Mouse (Mus musculus): ENCODE results near the gene 6030452D12Rik. TPM values are rescaled to one million over a fixed set of nuclear protein-coding genes. Genes with fewer than 3 reads are reported as not detected.

Gene 6030452D12Rik
- total and polyA plus RNA-seq, 2 experiments from 2014 or later: not detected

GRCm38 (mm10) chr8:106543043-106543442, 42.7 kb downstream of the 6030452D12Rik start:
- H3K9ac ChIP-seq (replicated peaks; ENCODE audit: low read length): no peak overlapping the region
- ATAC-seq (no peak), DNase-seq (ENCODE audit: low spot score) (no peak)
- H3K4me3 ChIP-seq (ENCODE audit: low read length): no peak overlapping the region
- 62% methylated on average over 8 of the region's 8 CpGs for WGBS
- no peaks in the 10 kb centered on the region for H3K4me1 ChIP-seq (ENCODE audit: insufficient read depth, low read length)
- H3K4me2 ChIP-seq (ENCODE audit: low read depth, low read length): no peak overlapping the region
- no peaks in the 10 kb centered on the region for H3K9me3 ChIP-seq (ENCODE audit: low read length)
- no peaks in the 10 kb centered on the region for H3K27me3 ChIP-seq (ENCODE audit: insufficient read depth, low read length)
- TF ChIP-seq CTCF (IDR thresholded peaks at IDR 0.05; ENCODE audit: low read depth): no peak
- H3K27ac ChIP-seq: no peak overlapping the region
- no peaks in the 10 kb centered on the region for H3K36me3 ChIP-seq (ENCODE audit: insufficient read depth, low read length)

DNA sequence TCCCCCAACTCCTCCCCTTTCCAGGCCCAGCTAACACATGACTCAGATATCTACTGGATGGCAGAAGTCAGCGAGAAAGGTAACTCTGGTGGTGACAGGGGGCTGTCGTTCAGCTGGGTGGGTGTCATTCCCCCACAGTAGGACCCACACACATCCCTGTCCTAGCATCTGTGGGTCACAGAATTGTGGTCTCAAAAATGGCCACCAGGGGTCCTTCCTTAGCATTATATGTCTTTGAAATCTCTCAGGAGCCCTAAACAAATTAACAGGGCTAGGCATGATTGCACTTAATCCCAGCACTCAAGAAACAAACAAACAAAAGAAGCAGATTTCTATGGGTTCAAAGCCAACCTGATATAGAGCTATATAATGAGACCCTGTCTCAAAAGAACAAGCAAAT, 44.8 kb downstream of the 6030452D12Rik start:
- no peaks in the 10 kb centered on the region for H3K27me3 ChIP-seq (ENCODE audit: insufficient read depth, low read length)
- ATAC-seq: no peak
- TF ChIP-seq CTCF (IDR thresholded peaks at IDR 0.05; ENCODE audit: low read depth): no peak
- H3K9ac ChIP-seq (replicated peaks; ENCODE audit: low read length): no peak overlapping the region
- no peak overlapping the region for H3K27ac ChIP-seq
- no peaks in the 10 kb centered on the region for H3K9me3 ChIP-seq (ENCODE audit: low read length)
- H3K4me3 ChIP-seq (ENCODE audit: low read length): no peak overlapping the region
- no peak for DNase-seq (ENCODE audit: low spot score)
- 82% methylated on average over 2 of the region's 2 CpGs for WGBS
- no peaks in the 10 kb centered on the region for H3K4me1 ChIP-seq (ENCODE audit: insufficient read depth, low read length)
- H3K4me2 ChIP-seq (ENCODE audit: low read depth, low read length): no peak overlapping the region
- H3K36me3 ChIP-seq (ENCODE audit: insufficient read depth, low read length): no peaks in the 10 kb centered on the region

- Histone ChIP-seq H3K4me1 (ENCODE audit: insufficient read depth, low read length) (no peaks in the 10 kb centered on the region), H3K36me3 (ENCODE audit: insufficient read depth, low read length) (no peaks in the 10 kb centered on the region), H3K9ac (replicated peaks; ENCODE audit: low read length) (no peak overlapping the region), H3K27ac (no peak overlapping the region), H3K9me3 (ENCODE audit: low read length) (no peaks in the 10 kb centered on the region), H3K4me2 (ENCODE audit: low read depth, low read length) (no peak overlapping the region), H3K27me3 (ENCODE audit: insufficient read depth, low read length) (no peaks in the 10 kb centered on the region), H3K4me3 (ENCODE audit: low read length) (no peak overlapping the region)
- TF ChIP-seq CTCF (IDR thresholded peaks at IDR 0.05; ENCODE audit: low read depth): no peak
- ATAC-seq: no peak
- WGBS: 87% methylated on average over 7 of the region's 7 CpGs
- no peak for DNase-seq (ENCODE audit: low spot score)
Observed at GRCm38 (mm10) chr8:106546746-106547145, 46.4 kb downstream of the 6030452D12Rik start.

- H3K4me1 ChIP-seq (ENCODE audit: insufficient read depth, low read length): no peaks in the 10 kb centered on the region
- TF ChIP-seq CTCF (IDR thresholded peaks at IDR 0.05; ENCODE audit: low read depth): no peak
- H3K36me3 ChIP-seq (ENCODE audit: insufficient read depth, low read length): no peaks in the 10 kb centered on the region
- WGBS: 87% methylated on average over 10 of the region's 10 CpGs
- H3K4me2 ChIP-seq (ENCODE audit: low read depth, low read length): no peak overlapping the region
- no peak overlapping the region for H3K4me3 ChIP-seq (ENCODE audit: low read length)
- DNase-seq (ENCODE audit: low spot score) (no peak), ATAC-seq (no peak)
- H3K9me3 ChIP-seq (ENCODE audit: low read length): no peaks in the 10 kb centered on the region
- no peaks in the 10 kb centered on the region for H3K27me3 ChIP-seq (ENCODE audit: insufficient read depth, low read length)
- H3K9ac ChIP-seq (replicated peaks; ENCODE audit: low read length): no peak overlapping the region
- no peak overlapping the region for H3K27ac ChIP-seq
Observed at GRCm38 (mm10) chr8:106548366-106548936, 48.1 kb downstream of the 6030452D12Rik start.

GRCm38 (mm10) chr8:106550906-106551305, 50.6 kb downstream of the 6030452D12Rik start:
- WGBS: 96% methylated on average over 1 of the region's 1 CpGs
- TF ChIP-seq CTCF (IDR thresholded peaks at IDR 0.05; ENCODE audit: low read depth): no peak
- Histone ChIP-seq H3K36me3 (ENCODE audit: insufficient read depth, low read length) (no peaks in the 10 kb centered on the region), H3K4me1 (ENCODE audit: insufficient read depth, low read length) (no peaks in the 10 kb centered on the region), H3K4me2 (ENCODE audit: low read depth, low read length) (no peak overlapping the region), H3K27me3 (ENCODE audit: insufficient read depth, low read length) (no peaks in the 10 kb centered on the region), H3K9me3 (ENCODE audit: low read length) (no peaks in the 10 kb centered on the region), H3K27ac (no peak overlapping the region), H3K4me3 (ENCODE audit: low read length) (no peak overlapping the region), H3K9ac (replicated peaks; ENCODE audit: low read length) (no peak overlapping the region)
- DNase-seq (ENCODE audit: low spot score) (no peak), ATAC-seq (no peak)

- WGBS: 96% methylated on average over 5 of the region's 5 CpGs
Observed at GRCm38 (mm10) chr8:106554011-106554410, 53.7 kb downstream of the 6030452D12Rik start.

GRCm38 (mm10) chr8:106556068-106556645, 55.8 kb downstream of the 6030452D12Rik start:
- H3K4me1 ChIP-seq (ENCODE audit: insufficient read depth, low read length): no peaks in the 10 kb centered on the region
- peaks cover 6% of the 10 kb centered on the region for H3K9me3 ChIP-seq (ENCODE audit: low read length)
- H3K36me3 ChIP-seq (ENCODE audit: insufficient read depth, low read length): no peaks in the 10 kb centered on the region
- H3K4me3 ChIP-seq (ENCODE audit: low read length): no peak overlapping the region
- TF ChIP-seq CTCF (IDR thresholded peaks at IDR 0.05; ENCODE audit: low read depth): no peak
- 73% methylated on average over 6 of the region's 7 CpGs for WGBS
- DNase-seq (ENCODE audit: low spot score) (no peak), ATAC-seq (no peak)
- no peaks in the 10 kb centered on the region for H3K27me3 ChIP-seq (ENCODE audit: insufficient read depth, low read length)
- H3K9ac ChIP-seq (replicated peaks; ENCODE audit: low read length): no peak overlapping the region
- no peak overlapping the region for H3K27ac ChIP-seq
- no peak overlapping the region for H3K4me2 ChIP-seq (ENCODE audit: low read depth, low read length)

More at GRCm38 (mm10) chr8:106554011-106554410, 53.7 kb downstream of the 6030452D12Rik start:
- Histone ChIP-seq H3K27me3 (ENCODE audit: insufficient read depth, low read length) (no peaks in the 10 kb centered on the region), H3K4me1 (ENCODE audit: insufficient read depth, low read length) (no peaks in the 10 kb centered on the region), H3K4me2 (ENCODE audit: low read depth, low read length) (no peak overlapping the region), H3K9me3 (ENCODE audit: low read length) (peaks cover 6% of the 10 kb centered on the region), H3K4me3 (ENCODE audit: low read length) (no peak overlapping the region), H3K27ac (no peak overlapping the region), H3K9ac (replicated peaks; ENCODE audit: low read length) (no peak overlapping the region), H3K36me3 (ENCODE audit: insufficient read depth, low read length) (no peaks in the 10 kb centered on the region)
- ATAC-seq: no peak
- no peak for TF ChIP-seq CTCF (IDR thresholded peaks at IDR 0.05; ENCODE audit: low read depth)
- DNase-seq (ENCODE audit: low spot score): no peak

Other genes with a start within 250 kb of the 6030452D12Rik start
- 88.3 and 96.1 TPM in 2 replicates for gene Smpd3, start 162.5 kb upstream of the 6030452D12Rik start, total RNA-seq (2014; rRNA removed)
- gene Smpd3, start 162.5 kb upstream of the 6030452D12Rik start, polyA plus RNA-seq (2015; fragmentation: Nextera tagmentation; extraction: Ambion mirVana): 51.6 and 58.2 TPM in 2 replicates
- 22.6 and 26.2 TPM in 2 replicates for gene Zfp90, start 85.2 kb upstream of the 6030452D12Rik start, total RNA-seq (2014; rRNA removed)
- 31.5 and 32.2 TPM in 2 replicates for gene Zfp90, start 85.2 kb upstream of the 6030452D12Rik start, polyA plus RNA-seq (2015; fragmentation: Nextera tagmentation; extraction: Ambion mirVana)
- 6.7 and 7.0 TPM in 2 replicates for gene Cdh3, start 10.4 kb downstream of the 6030452D12Rik start, total RNA-seq (2014; rRNA removed)
- 3.6 and 4.9 TPM in 2 replicates for gene Cdh3, start 10.4 kb downstream of the 6030452D12Rik start, polyA plus RNA-seq (2015; fragmentation: Nextera tagmentation; extraction: Ambion mirVana)
- gene Gm10073, start 72.9 kb downstream of the 6030452D12Rik start, total RNA-seq (2014; rRNA removed): 59.5 and 82.5 TPM in 2 replicates
- 4.2 and 6.1 TPM in 2 replicates for gene Gm10073, start 72.9 kb downstream of the 6030452D12Rik start, polyA plus RNA-seq (2015; fragmentation: Nextera tagmentation; extraction: Ambion mirVana)
- 5.6 and 6.7 TPM in 2 replicates for gene Cdh1, start 102.8 kb downstream of the 6030452D12Rik start, total RNA-seq (2014; rRNA removed)
- gene Cdh1, start 102.8 kb downstream of the 6030452D12Rik start, polyA plus RNA-seq (2015; fragmentation: Nextera tagmentation; extraction: Ambion mirVana): 6.6 and 6.7 TPM in 2 replicates
- 6.6 and 7.1 TPM in 2 replicates for gene Tango6, start 182.5 kb downstream of the 6030452D12Rik start, total RNA-seq (2014; rRNA removed)
- 4.0 and 4.6 TPM in 2 replicates for gene Tango6, start 182.5 kb downstream of the 6030452D12Rik start, polyA plus RNA-seq (2015; fragmentation: Nextera tagmentation; extraction: Ambion mirVana)